Comparison of ENCODE assay signal across 31 mouse cellular contexts in genomic region chr13:83952862-83953261, GRCm38 (mm10).
DNase-seq lines count a peak whose midpoint lies in the region; ATAC-seq and TF ChIP-seq lines count a peak whose summit lies in the region.
"Had no signal": no experiment of that assay in that cellular context is flagged by ENCODE, and none has a peak within 500 bp of the region (broad histone marks: within the 10 kb centered on the region; RNA-seq: fewer than 3 reads in every experiment).

No protein-coding gene starts in this region.

- TF ChIP-seq CTCF in hindbrain, postnatal 0 days (IDR thresholded peaks at IDR 0.05; ENCODE audit: low read depth): no peak
- TF ChIP-seq CTCF in midbrain, postnatal 0 days (IDR thresholded peaks at IDR 0.05): no peak

- no peak overlapping the region for H3K4me3 ChIP-seq in hindbrain, embryonic 15.5 days
- H3K4me3 ChIP-seq in hindbrain, postnatal 0 days (ENCODE audit: low read length): no peak overlapping the region
- H3K4me3 ChIP-seq in midbrain, embryonic 10.5 days: no peak overlapping the region
- H3K4me3 ChIP-seq in midbrain, embryonic 12.5 days: no peak overlapping the region
- H3K4me3 ChIP-seq in midbrain, postnatal 0 days (ENCODE audit: low read depth, low read length): no peak overlapping the region
- H3K4me3 ChIP-seq: erythroblast, embryonic 14.5 days; forebrain, embryonic 12.5 days; heart, embryonic 10.5 days; heart, embryonic 15.5 days; limb, embryonic 10.5 days; limb, embryonic 15.5 days; liver, embryonic 13.5 days; myocyte; stomach, embryonic 15.5 days had no signal

- no peaks in the 10 kb centered on the region for H3K9me3 ChIP-seq in hindbrain, embryonic 15.5 days
- H3K9me3 ChIP-seq in hindbrain, postnatal 0 days (ENCODE audit: low read length): no peaks in the 10 kb centered on the region
- H3K9me3 ChIP-seq in midbrain, embryonic 10.5 days (replicated peaks): no peaks in the 10 kb centered on the region
- no peaks in the 10 kb centered on the region for H3K9me3 ChIP-seq in midbrain, embryonic 12.5 days
- no peaks in the 10 kb centered on the region for H3K9me3 ChIP-seq in midbrain, postnatal 0 days (ENCODE audit: low read length)
- H3K9me3 ChIP-seq: forebrain, embryonic 12.5 days; heart, embryonic 10.5 days; heart, embryonic 15.5 days; limb, embryonic 10.5 days; limb, embryonic 15.5 days; liver, embryonic 13.5 days; stomach, embryonic 15.5 days had no signal

- 52% methylated on average over 4 of the region's 4 CpGs for WGBS in hindbrain, embryonic 15.5 days
- WGBS in hindbrain, postnatal 0 days: 58% methylated on average over 4 of the region's 4 CpGs
- 79% methylated on average over 4 of the region's 4 CpGs for WGBS in midbrain, embryonic 10.5 days
- 66% methylated on average over 4 of the region's 4 CpGs for WGBS in midbrain, embryonic 12.5 days
- WGBS in midbrain, postnatal 0 days: 32% methylated on average over 4 of the region's 4 CpGs

- ATAC-seq in hindbrain, embryonic 15.5 days (ENCODE audit: low FRiP score, low read depth): peak; percentile 59; the same call in 1 of the 2 replicates
- no peak for ATAC-seq in hindbrain, postnatal 0 days
- peak; percentile 79 for ATAC-seq in midbrain, embryonic 12.5 days (ENCODE audit: low FRiP score, low read depth)
- ATAC-seq in midbrain, postnatal 0 days (ENCODE audit: low FRiP score): peak; percentile 13; the same call in 1 of the 2 replicates
- ATAC-seq: inflammation-experienced regulatory T-cells, adult 6 months had no signal

- no peaks in the 10 kb centered on the region for H3K4me1 ChIP-seq in hindbrain, embryonic 15.5 days (replicated peaks)
- H3K4me1 ChIP-seq in hindbrain, postnatal 0 days (ENCODE audit: insufficient read depth, low read length): no peaks in the 10 kb centered on the region
- peaks cover 7% of the 10 kb centered on the region; the same call in 1 of the 2 replicates for H3K4me1 ChIP-seq in midbrain, embryonic 10.5 days
- peaks cover 2% of the 10 kb centered on the region for H3K4me1 ChIP-seq in midbrain, embryonic 12.5 days
- H3K4me1 ChIP-seq in midbrain, postnatal 0 days (ENCODE audit: insufficient read depth, low read length): no peaks in the 10 kb centered on the region
- H3K4me1 ChIP-seq: forebrain, embryonic 12.5 days; heart, embryonic 10.5 days; heart, embryonic 15.5 days; limb, embryonic 10.5 days; limb, embryonic 15.5 days; liver, embryonic 13.5 days; stomach, embryonic 15.5 days had no signal

- no peaks in the 10 kb centered on the region for H3K27me3 ChIP-seq in hindbrain, embryonic 15.5 days
- H3K27me3 ChIP-seq in hindbrain, postnatal 0 days (ENCODE audit: insufficient read depth, low read length): no peaks in the 10 kb centered on the region
- H3K27me3 ChIP-seq in midbrain, embryonic 10.5 days (ENCODE audit: low read depth, poor library complexity, severe bottlenecking): no peaks in the 10 kb centered on the region
- no peaks in the 10 kb centered on the region for H3K27me3 ChIP-seq in midbrain, embryonic 12.5 days
- no peaks in the 10 kb centered on the region for H3K27me3 ChIP-seq in midbrain, postnatal 0 days (ENCODE audit: insufficient read depth, low read length)
- H3K27me3 ChIP-seq: forebrain, embryonic 12.5 days; heart, embryonic 15.5 days; limb, embryonic 15.5 days; liver, embryonic 13.5 days; stomach, embryonic 15.5 days had no signal

- no peaks in the 10 kb centered on the region for H3K36me3 ChIP-seq in hindbrain, embryonic 15.5 days
- no peaks in the 10 kb centered on the region for H3K36me3 ChIP-seq in hindbrain, postnatal 0 days (ENCODE audit: insufficient read depth, low read length)
- H3K36me3 ChIP-seq in midbrain, embryonic 10.5 days: no peaks in the 10 kb centered on the region
- H3K36me3 ChIP-seq in midbrain, embryonic 12.5 days: no peaks in the 10 kb centered on the region
- no peaks in the 10 kb centered on the region for H3K36me3 ChIP-seq in midbrain, postnatal 0 days (ENCODE audit: insufficient read depth, low read length)
- H3K36me3 ChIP-seq: forebrain, embryonic 12.5 days; heart, embryonic 10.5 days; heart, embryonic 15.5 days; limb, embryonic 10.5 days; limb, embryonic 15.5 days; liver, embryonic 13.5 days; stomach, embryonic 15.5 days had no signal

- H3K9ac ChIP-seq in hindbrain, embryonic 15.5 days: no peak overlapping the region
- no peak overlapping the region for H3K9ac ChIP-seq in hindbrain, postnatal 0 days (replicated peaks; ENCODE audit: low read length)
- no peak overlapping the region for H3K9ac ChIP-seq in midbrain, embryonic 12.5 days (replicated peaks)
- H3K9ac ChIP-seq in midbrain, postnatal 0 days (replicated peaks; ENCODE audit: low read length, poor library complexity, severe bottlenecking): no peak overlapping the region
- H3K9ac ChIP-seq: forebrain, embryonic 12.5 days; heart, embryonic 15.5 days; limb, embryonic 15.5 days; liver, embryonic 13.5 days; stomach, embryonic 15.5 days had no signal

- no peak for DNase-seq in hindbrain, postnatal 0 days (ENCODE audit: low spot score)
- no peak for DNase-seq in midbrain, embryonic 10.5 days (ENCODE audit: low spot score)
- no peak for DNase-seq in midbrain, postnatal 0 days (ENCODE audit: low spot score)
- DNase-seq in layer of hippocampus, postnatal 25 days (ENCODE audit: extremely low spot score in 1 of 2, low spot score in 1 of 2): no peak
- DNase-seq in heart, adult 9 months (ENCODE audit: low spot score in 2 of 2): no peak
- no peak for DNase-seq in frontal cortex, postnatal 25 days (ENCODE audit: low spot score in 2 of 2)
- DNase-seq: adrenal gland, postnatal 25 days; B cell, adult 2 months; cerebellum, adult 18-20 months; cerebellum, postnatal 14 days; gastrocnemius, postnatal 14 days; heart, postnatal 36 days; kidney, adult 2 months; kidney, postnatal 4 days; layer of hippocampus, postnatal 36 days; liver, embryonic 13.5 days; lung, adult 2 months; lung, postnatal 10 days; thymus, postnatal 14 days had no signal

- H3K4me2 ChIP-seq in hindbrain, embryonic 15.5 days: no peak overlapping the region
- no peak overlapping the region for H3K4me2 ChIP-seq in hindbrain, postnatal 0 days (ENCODE audit: low read depth, low read length)
- H3K4me2 ChIP-seq in midbrain, embryonic 12.5 days (replicated peaks): no peak overlapping the region
- no peak overlapping the region for H3K4me2 ChIP-seq in midbrain, postnatal 0 days (ENCODE audit: low read depth, low read length, poor library complexity, severe bottlenecking)
- H3K4me2 ChIP-seq: forebrain, embryonic 12.5 days; heart, embryonic 15.5 days; limb, embryonic 15.5 days; liver, embryonic 13.5 days; stomach, embryonic 15.5 days had no signal

- H3K27ac ChIP-seq in hindbrain, embryonic 15.5 days (replicated peaks): no peak overlapping the region
- H3K27ac ChIP-seq in hindbrain, postnatal 0 days: no peak overlapping the region
- H3K27ac ChIP-seq in midbrain, embryonic 10.5 days (replicated peaks): 0 out of 2 replicates have a peak overlapping the region, but pooled peaks have one; percentile 55
- peak overlapping the region; percentile 20; the same call in 1 of the 2 replicates for H3K27ac ChIP-seq in midbrain, embryonic 12.5 days (replicated peaks)
- no peak overlapping the region for H3K27ac ChIP-seq in midbrain, postnatal 0 days (ENCODE audit: low read depth, low read length)
- H3K27ac ChIP-seq: forebrain, embryonic 12.5 days; heart, embryonic 10.5 days; heart, embryonic 15.5 days; kidney, postnatal 0 days; limb, embryonic 10.5 days; limb, embryonic 15.5 days; liver, embryonic 13.5 days; stomach, embryonic 15.5 days had no signal

Comparison
In these comparisons a context has a peak if more than half of its experiments do, and no peak if none do; other contexts are left out.
1. H3K27ac ChIP-seq: peak in midbrain, embryonic 10.5 days (single experiment) and midbrain, embryonic 12.5 days (single experiment); none in hindbrain, embryonic 15.5 days (single experiment), hindbrain, postnatal 0 days (single experiment) and midbrain, postnatal 0 days (single experiment).